Mouse (Mus musculus): ENCODE results near the gene Syn2.
A peak's percentile ranks its signal among the peaks of the same experiment; 100 is the strongest.
"Not testable (repeated sequence)": the region's sequence is repeated elsewhere in the genome, so short reads cannot be mapped to it uniquely, and the experiment has no call there.

Syn2 gene

DNA sequence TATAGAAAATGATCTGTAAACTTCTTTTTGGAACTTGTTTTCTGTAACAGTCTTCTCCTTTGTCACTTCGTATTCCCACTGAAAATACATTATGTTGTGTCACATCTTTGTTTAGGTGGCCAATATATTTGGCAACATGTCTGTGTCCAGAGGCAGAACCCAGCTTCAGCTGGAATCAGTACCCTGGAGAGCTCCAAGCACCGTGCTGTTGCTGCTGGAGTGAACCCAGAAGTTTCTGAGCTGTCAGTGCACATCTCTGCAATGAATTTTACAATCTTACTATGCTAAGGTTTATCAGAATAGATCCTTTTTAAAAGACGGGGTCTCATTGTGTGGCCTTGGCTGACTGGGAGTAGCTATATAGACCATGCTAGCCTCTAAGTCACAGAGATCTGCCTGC, 44.1 kb downstream of the Syn2 start:
- no peak for DNase-seq (ENCODE audit: low spot score)

DNA sequence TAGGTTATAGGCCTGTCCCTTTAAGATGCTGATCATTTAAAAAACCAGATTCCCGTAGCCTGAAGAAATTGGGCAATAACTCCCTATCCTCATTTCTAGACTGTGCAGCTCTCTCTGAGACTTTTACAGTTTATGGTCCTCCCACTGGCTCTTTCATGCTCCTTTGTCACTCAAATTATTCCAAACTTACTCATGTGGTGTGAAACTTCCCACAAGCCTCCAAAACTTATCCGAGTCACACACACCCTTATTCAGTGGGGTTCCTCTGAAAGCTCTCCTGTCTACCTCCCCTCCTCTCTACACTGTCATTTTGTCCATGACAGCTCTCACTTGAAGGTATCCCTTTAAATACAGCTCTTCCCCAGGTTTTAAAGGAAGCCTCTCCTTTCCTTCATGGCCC, 46.4 kb downstream of the Syn2 start:
- DNase-seq (ENCODE audit: low spot score) = no peak

DNA sequence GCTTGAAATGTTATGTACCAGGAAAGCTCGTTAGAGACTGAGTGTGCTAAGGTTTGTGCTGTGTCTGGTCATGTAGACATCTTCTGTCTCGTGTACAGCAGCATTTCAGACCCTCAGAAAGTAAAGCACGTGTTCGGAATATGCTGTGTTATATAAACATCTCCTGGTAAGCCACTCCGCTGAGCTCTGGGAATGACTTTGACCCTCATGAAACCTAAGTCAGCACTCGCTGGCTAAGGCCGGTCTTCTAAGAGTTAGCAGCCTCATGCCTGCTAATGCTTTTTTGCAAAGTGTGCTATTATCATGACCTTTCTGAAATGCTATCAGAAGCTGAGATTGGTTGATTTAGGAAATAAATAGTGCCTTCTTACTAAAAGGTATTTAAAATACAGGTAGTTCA, 56.4 kb downstream of the Syn2 start:
- no peak for DNase-seq (ENCODE audit: low spot score)

- DNase-seq (ENCODE audit: low spot score) = no peak
These were observed 66.1 kb downstream of the Syn2 start for GRCm38 (mm10) chr6:115200753-115201152.

DNA sequence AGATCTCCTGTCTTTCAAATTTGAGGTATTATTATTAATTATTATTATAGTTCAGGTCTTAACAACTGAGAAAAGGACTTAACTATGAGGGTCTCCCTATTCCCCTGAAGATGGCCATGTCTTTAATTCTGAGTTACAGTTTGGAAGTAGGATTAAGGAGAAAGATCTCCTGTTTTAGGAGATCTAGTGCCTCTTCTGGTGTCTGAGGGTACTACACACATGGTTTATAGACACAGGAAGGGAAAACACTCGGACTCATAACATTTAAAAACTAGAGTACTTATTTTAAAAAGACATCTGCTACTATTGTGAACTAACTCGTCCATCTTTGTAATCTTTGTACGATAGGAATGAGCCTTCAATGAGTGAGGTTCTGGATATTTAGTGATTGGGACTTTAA, 68.3 kb downstream of the Syn2 start:
- DNase-seq (ENCODE audit: low spot score) = no peak

DNA sequence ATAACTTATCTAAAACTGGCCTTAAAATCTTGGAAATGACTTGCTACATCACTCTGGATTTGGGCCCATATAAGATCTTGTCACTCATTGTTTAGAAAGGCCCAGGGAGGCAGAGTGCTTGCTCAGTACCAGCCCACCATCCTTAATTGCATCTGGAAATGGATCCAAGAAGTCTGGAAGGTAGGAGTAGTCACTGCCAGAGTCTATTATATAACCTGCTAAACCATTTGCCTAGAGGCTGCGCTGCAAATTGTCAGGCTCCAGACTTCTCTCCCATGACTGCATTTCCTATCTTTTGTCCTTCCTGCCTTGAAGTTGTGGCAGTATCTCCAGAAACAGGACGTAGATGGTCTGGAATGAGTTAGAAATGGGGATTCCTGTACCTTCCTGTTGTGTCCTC, 75.5 kb downstream of the Syn2 start:
- DNase-seq (ENCODE audit: low spot score) = no peak

DNA sequence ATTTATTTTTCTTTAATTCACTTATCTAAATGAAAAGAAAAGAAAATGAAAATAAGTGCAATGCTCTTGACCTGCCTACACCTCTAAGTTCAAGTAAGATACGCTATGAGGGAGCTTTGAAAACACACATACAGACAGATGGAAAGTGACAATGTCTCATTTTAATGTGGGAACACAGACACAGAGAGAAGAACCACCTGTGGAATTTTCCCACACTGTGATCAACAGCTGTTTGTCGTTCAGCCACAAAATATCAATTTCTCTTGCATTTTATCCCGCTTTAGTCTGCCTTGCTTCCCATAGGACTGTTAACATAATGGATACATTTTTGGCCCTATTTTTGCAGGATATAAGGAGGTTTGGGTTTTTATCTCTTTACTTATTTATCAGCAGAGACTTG, 76.1 kb downstream of the Syn2 start:
- DNase-seq (ENCODE audit: low spot score) = no peak

DNA sequence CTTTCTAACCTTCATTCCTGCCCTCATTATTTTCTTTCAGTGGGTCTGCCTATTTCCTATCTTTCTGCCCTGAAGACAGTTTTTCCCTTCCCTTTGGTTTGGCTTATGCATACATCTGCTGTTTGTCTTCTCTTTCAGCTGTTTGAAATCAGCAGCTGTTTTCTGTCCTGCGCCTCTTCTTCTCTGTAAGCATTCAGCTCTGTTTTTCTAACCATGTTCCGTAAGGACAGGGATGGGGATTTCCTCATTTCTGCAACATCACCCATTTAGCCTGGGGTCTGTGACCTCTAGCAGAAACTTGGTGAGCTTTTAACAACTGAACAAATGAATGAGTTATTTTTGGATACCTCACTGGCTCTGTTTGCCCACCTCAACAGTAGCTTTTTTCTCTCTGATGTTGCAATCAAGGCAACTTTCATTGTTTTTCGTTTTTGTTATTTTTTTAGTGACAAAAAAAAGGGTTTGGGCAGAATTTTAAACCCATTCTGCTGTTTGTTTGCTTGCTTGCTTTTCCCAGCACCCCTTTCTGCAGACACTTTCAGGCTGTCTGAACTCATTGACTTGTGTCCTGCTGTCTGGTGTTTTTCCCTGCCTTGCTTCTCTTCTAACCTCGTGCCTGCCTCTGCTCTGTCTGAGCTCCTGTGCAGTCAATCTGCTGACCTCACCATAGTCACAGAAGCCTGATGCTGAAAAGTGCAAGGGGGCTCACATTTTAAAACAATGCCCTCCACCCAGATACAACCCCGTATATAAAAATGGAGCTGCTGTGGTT, 77.6 kb downstream of the Syn2 start:
- no peak for DNase-seq (ENCODE audit: low spot score)

DNA sequence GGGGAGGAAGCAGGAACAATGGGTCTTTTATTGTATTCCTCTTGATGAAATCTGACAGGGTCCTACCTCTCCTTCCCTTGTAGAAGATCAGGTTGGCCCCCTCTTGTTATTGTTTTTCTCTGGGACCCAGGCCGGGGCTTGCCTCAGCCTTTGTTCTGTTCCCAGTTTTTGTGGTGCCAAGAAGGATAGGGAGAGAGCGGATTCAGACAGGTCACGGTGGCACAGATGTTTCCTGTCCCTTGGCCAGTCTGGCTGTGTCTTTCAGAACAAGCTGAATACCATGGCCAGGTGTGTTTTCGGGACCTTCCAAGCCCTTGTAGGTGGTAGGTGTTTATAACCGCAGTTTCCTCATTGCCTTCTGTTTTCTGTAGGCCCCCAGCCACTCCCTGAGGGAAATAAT, 78.4 kb downstream of the Syn2 start:
- no peak for DNase-seq (ENCODE audit: low spot score)

- no peak for DNase-seq (ENCODE audit: low spot score)
These were observed 86.5 kb downstream of the Syn2 start for GRCm38 (mm10) chr6:115221215-115221641.

GRCm38 (mm10) chr6:115225519-115225918, 90.8 kb downstream of the Syn2 start:
- no peak for DNase-seq (ENCODE audit: low spot score)

- DNase-seq (ENCODE audit: low spot score) = no peak
These were observed 92.3 kb downstream of the Syn2 start, which contains the start of gene Gm17482 for GRCm38 (mm10) chr6:115227043-115227442. Gene Gm17482 (plus strand): TSS chr6:115227343.

- no peak for DNase-seq (ENCODE audit: low spot score)
These were observed 92.8 kb downstream of the Syn2 start for GRCm38 (mm10) chr6:115227529-115227928.

DNA sequence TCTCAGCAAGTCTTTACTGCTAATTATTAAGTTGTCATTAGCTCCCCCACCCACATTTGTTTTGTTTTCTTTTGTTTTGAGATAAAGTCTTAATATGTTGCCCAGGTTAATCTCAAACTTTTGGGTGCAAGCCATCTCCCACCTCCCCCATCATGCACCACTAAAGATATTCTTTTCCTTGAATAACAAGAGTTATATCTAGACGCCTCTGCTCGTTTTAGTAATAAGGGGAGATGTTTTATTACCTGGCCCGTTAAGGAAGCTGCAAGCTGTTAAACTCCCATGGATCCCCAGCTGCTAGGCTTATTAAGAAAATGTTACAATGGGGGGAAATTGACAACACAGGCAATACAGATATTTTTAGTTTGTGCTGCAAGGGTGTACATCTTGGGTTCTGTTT, 95.9 kb downstream of the Syn2 start:
- no peak for DNase-seq (ENCODE audit: low spot score)

GRCm38 (mm10) chr6:115231836-115232235, 97.1 kb downstream of the Syn2 start:
- no peak for DNase-seq (ENCODE audit: low spot score)

DNA sequence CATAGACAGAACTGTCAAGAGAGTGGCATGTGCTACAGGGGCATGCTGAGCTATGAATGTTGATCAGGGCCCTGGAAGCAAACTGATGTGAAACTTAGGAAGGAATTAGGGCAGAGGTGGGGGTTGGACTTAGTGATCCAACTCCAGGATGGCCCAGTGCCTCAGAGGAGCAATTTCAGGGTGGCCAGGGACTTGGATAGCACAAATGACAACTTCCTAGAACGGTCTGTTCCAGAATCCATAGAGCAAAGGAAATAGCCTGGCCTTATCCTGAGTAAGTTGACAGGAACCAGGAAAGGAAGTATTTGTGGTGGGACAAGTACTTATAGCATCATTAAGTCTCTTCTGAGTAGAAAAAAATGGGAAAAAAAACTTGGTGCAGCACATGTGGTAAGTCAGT, 97.9 kb downstream of the Syn2 start:
- no peak for DNase-seq (ENCODE audit: low spot score)

GRCm38 (mm10) chr6:115238031-115239027, 103.6 kb downstream of the Syn2 start:
- DNase-seq (ENCODE audit: low spot score) = no peak

- DNase-seq (ENCODE audit: low spot score) = peak; percentile 33
These were observed 104.6 kb downstream of the Syn2 start for GRCm38 (mm10) chr6:115239335-115239734.

DNA sequence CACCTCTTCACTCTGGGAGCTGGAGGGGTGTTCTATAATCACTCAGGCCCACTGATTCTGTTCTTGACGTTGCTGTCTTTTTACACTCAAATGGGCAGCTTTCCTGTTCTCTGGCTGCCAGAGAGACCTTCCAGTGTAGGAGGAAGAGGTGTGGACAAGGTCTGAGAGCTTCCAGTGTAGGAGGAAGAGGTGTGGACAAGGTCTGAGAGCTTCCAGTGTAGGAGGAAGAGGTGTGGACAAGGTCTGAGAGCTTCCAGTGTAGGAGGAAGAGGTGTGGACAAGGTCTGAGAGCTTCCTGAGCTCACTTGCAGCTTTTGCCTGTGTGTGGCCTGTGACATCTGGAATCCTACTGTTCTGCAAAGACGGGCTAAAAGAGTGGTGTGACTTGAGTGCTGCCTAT, 105.7 kb downstream of the Syn2 start:
- not testable (repeated sequence) for DNase-seq (ENCODE audit: low spot score)

DNA sequence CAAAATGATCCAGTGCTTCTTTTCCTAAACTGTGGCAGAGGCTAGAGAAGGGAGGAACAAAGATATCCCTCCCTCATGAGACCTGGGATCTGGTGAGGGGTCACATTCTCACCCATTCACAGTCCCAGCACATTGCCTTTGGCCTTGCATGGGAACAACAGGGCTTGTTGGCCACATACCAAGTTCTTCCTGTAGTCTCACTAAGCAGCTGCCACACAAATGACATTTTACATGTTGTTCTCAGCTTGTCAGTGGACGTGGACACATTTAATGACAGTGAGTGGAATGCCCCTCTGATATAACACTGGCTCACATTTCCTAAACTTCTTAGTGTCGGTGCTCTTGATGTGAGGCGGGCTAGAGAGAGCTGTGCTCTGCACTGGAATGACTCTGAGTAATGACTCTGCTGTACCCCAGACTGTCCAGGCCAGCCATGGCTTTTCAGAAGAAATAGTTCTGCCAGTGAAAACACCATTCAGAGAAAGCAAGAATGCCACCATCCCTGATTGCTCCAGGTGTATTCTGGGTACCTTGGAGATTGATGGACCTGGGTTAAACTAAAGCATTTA, 106.5 kb downstream of the Syn2 start:
- no peak for DNase-seq (ENCODE audit: low spot score)

GRCm38 (mm10) chr6:115241939-115242338, 107.2 kb downstream of the Syn2 start:
- DNase-seq (ENCODE audit: low spot score) = no peak

GRCm38 (mm10) chr6:115244222-115244621, 109.5 kb downstream of the Syn2 start:
- no peak for DNase-seq (ENCODE audit: low spot score)
